ENCODE assay signal across 14 mouse cellular contexts in the genomic region with DNA sequence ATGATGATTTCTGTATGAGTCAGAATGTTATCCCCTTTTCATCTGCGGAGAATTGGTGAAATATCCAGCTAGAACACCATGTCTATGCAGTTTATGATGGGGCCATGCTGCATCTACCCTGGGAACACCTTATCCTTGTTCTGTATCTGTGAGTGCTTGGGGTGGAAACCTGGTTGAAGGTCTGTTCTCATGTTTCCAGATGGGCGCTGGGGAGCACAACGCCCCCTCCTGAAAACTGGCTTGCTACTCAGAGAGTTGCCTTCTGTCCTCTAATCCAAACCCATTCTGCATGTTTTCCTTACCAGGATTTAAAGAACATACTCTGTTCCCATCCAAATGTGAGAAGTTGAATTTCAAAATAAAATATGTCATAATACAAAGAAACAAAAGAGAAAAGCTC.
"Had no signal": no experiment of that assay in that cellular context is flagged by ENCODE, and none has a peak within 500 bp of the region (broad histone marks: within the 10 kb centered on the region; RNA-seq: fewer than 3 reads in every experiment).

No protein-coding gene starts in this region.

- H3K27ac ChIP-seq: kidney, postnatal 0 days; limb, embryonic 10.5 days; liver, embryonic 15.5 days; midbrain, embryonic 10.5 days; midbrain, embryonic 15.5 days; neural tube, embryonic 12.5 days had no signal

- ATAC-seq: inflammation-experienced regulatory T-cells, adult 6 months; intestine, postnatal 0 days; midbrain, embryonic 15.5 days had no signal

- H3K9ac ChIP-seq: liver, embryonic 15.5 days; lung, embryonic 14.5 days; midbrain, embryonic 15.5 days; neural tube, embryonic 12.5 days had no signal

- H3K27me3 ChIP-seq: liver, embryonic 15.5 days; midbrain, embryonic 15.5 days; neural tube, embryonic 12.5 days had no signal

- H3K4me2 ChIP-seq: liver, embryonic 11.5 days; liver, embryonic 15.5 days; lung, embryonic 14.5 days; midbrain, embryonic 15.5 days; neural tube, embryonic 12.5 days had no signal

- DNase-seq: kidney, adult 8-10 months; kidney, postnatal 36 days; lung, embryonic 14.5 days; lung, postnatal 10 days; lung, postnatal 4 days had no signal

- H3K9me3 ChIP-seq: limb, embryonic 10.5 days; liver, embryonic 15.5 days; midbrain, embryonic 10.5 days; midbrain, embryonic 15.5 days; neural tube, embryonic 12.5 days had no signal

- H3K36me3 ChIP-seq: limb, embryonic 10.5 days; liver, embryonic 15.5 days; midbrain, embryonic 10.5 days; midbrain, embryonic 15.5 days; neural tube, embryonic 12.5 days had no signal

- H3K4me1 ChIP-seq: limb, embryonic 10.5 days; liver, embryonic 15.5 days; midbrain, embryonic 10.5 days; midbrain, embryonic 15.5 days; neural tube, embryonic 12.5 days had no signal

- H3K4me3 ChIP-seq: limb, embryonic 10.5 days; liver, embryonic 15.5 days; midbrain, embryonic 10.5 days; midbrain, embryonic 15.5 days; neural tube, embryonic 12.5 days had no signal
